Mouse (Mus musculus): Measurements from ENCODE around the gene Ubr1.

GRCm38 (mm10) chr2:120849449-120850423, 120.8 kb downstream of the Ubr1 start, which contains the start of gene Cdan1:
- TF ChIP-seq POLR2A (IDR thresholded peaks at IDR 0.05; ENCODE audit: low read depth, low read length) (0 out of 2 replicates have a peak, but pooled peaks have one; percentile 9), CTCF (IDR thresholded peaks at IDR 0.05; ENCODE audit: extremely low read depth, insufficient read length, insufficient replicate concordance, low read depth, low read length) (no peak)

Measured in small intestine, adult 2 months (tissue).